Mouse (Mus musculus): ENCODE data around the gene Gpr146.

Gene Gpr146

GRCm38 (mm10) chr5:139429818-139430341 lies 52.4 kb downstream of the Gpr146 start:
- no peak for DNase-seq (ENCODE audit: low spot score)

DNA sequence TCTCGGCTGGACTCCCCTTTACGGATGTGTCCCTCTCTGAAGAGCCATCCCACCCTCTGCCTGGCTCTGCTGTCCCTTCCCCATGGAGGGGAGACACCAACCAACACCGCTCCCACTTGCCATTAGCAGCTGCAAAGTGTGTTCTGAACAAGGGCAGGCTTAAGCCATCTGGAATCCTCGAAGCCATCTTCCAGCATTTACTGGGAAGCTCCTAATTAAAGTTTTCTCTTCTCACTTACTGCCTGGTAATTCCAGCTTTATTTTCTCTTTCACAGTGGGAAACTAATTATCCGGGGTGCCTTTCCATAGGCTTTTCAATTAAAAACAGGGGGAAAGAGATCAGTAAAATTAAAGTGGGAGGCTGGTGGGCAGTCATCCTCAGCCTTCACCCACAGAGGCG lies 54.8 kb downstream of the Gpr146 start:
- no peak for DNase-seq (ENCODE audit: low spot score)

DNA sequence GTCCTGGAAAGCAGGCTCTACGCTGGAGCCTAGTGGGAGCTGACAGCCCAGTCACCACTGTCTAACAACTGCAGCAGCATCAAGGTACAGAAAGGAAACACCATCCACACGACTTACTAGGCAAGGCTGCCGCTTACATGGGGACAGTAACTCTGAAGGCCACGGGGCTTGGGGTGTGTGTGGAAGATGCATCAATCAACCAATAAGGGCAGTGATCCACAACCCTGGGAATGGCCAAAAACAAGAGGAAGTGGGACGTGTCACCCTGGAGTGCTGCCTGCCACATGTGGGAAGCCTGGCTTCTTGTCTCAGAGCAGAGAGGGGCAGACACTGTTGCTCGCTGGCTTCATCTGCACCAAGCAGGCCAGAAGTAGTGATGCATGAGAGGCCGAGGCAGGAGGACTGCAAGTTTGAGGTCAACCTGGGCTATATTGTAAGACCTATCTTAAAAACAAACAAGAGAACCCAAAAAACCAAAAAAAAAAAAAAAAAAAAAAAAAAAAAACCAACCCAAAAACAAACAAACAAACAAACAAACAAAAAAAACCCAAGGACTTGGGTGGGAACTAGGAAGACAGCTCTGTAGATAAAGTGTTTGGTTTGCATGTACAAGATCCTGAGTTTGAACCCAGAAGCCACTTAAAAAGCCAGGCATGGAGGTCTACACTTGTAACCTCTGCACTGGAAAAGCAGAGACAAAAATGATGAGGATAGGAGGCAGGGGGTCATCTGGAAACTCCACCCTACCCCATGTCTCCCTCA lies 55.4 kb downstream of the Gpr146 start:
- no peak for DNase-seq (ENCODE audit: low spot score)

DNA sequence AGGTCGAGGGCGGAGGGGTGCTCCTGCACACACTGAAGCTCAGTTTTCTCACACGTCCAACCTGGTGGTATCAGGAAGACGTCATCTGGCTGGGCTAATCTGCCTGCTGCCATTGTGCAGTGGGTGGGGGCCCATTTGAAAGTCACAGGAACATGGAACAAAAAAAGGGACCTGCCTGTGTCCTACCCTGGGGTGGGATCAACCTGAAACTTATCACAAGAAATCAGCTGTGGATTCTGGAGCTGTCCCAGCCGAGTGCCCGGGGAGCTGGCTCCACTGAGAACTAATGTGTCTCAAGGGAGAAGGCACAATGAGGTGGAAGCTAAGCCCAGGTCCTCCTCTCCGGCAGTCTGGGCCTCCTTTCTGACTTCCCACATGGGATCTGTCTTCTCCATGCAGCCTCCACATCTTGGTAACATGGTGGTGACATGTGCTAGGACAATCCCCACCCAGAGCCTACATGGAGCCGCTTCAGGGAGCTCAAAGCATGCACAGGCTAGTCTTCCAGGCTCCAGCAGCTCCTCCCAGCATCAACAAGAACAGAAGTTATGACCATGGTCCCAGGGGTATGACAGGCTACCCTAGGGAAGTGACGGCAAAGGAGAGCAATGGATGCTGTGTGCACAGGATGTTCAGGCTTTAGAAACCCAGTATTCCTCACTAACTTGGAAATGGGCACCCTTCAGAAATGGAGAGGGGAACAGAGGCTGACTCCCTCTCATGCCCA lies 56.5 kb downstream of the Gpr146 start:
- DNase-seq (ENCODE audit: low spot score): no peak

DNA sequence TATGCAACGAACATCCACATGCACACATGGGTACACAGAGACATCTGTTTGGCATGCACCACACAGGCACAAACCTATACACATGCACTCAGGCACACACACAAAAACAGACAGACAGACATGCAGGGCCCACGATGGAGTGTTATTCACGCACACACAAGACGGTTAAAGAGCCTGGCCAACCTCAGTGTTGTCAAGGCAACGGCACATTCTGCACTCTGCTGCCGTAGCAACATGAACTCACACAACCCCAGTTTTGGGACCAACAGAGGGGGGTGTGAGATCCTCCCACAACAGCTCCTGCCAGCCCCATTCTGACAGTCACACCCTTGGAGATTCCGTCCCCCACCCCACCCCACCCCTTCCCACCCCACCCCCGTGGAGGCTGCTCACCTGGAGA lies 57.4 kb downstream of the Gpr146 start:
- no peak for DNase-seq (ENCODE audit: low spot score)

DNA sequence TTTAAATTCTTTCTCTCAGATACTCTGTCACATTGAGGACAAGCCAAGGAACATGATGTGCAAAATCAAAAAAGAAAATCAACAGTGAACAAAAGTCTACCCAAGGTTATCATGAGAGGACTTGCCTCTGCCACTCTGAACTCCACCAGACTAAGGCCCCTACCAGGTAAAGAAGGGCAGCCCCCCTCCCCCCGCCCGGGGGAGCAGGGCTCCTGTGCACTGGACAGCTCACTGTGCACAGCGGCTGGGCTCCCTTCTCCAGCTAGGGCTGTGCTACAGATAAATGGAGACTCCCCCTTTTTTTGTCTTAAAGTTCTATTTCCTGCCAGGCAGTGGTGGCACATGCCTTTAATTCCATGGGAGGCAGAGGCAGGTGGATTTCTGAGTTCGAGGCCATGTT lies 60.3 kb downstream of the Gpr146 start:
- no peak for DNase-seq (ENCODE audit: low spot score)

DNA sequence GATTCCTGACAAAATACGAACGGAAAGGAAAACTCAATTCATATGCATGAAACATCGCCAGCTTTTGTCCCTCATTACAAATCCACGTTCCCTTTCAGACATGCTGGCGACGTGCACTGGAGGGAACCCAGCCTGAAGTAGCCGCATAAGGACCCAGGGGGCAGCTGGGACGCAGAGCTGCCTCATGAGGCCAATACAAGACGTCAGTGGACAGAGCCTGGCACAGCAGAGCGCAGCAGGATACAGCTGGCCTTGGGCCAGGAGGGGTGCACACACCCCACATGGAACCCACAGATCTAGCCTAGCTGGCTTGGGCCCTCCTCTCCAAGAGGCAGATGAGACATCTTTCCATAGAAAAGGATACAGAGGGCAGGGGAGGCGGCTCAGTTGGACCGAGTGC lies 60.9 kb downstream of the Gpr146 start:
- DNase-seq (ENCODE audit: low spot score): no peak

DNA sequence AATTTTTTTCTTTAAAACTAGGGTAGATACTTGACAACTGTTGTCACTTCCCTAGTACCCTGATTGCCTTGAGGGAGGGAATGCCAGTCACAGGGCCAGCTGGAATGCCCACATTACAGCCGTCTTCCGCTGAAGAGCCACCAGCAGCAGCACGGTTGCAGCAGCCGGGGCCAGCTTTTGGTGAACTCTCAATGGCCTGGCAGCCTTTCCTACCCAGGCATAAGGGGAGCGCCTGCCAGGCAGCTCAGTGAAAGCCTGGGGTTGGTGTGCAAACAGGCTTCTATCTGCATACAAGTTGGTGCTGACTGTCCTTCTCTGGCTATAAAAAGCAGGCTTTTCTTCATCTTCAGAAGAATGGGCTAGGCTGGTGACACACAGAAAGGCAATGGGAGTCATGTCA lies 63.0 kb downstream of the Gpr146 start:
- no peak for DNase-seq (ENCODE audit: low spot score)

DNA sequence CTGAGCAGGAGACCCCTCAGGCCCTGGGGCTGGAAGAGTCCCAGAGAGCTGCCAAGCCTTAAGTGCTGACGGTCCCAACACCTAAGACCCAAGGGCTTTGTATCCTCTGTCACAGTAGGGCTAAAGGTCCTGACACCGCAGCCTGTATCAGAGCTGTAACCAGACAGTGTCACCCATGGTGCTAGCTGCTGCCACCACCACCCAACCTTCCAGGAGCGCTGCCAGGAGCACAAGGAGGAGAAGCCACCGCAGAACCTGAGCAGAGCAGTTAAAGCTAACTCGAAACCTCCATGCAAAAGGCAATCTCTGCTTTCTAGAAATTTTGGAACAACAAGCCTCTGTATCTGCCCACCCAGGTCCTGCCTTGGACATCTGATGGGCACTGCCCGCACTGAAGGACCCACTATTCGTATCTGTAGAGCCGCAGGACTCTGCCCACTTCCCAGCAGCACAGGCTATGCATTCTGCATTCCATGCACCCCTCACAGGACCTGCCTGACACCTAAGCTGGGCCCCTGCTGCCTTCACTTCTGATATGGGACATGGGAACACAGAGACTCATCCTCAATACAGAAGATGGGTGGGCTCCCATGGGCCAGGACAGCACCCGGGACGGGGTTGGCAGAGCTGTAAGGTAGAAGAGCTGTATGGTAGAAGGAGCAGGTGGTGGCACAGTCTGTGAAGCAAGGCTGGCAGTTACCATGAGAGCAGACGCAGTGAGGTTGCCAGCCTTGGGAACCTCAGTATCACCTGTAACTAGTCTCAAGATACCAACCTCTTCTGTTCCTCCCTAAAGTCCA lies 63.6 kb downstream of the Gpr146 start:
- no peak for DNase-seq (ENCODE audit: low spot score)

DNA sequence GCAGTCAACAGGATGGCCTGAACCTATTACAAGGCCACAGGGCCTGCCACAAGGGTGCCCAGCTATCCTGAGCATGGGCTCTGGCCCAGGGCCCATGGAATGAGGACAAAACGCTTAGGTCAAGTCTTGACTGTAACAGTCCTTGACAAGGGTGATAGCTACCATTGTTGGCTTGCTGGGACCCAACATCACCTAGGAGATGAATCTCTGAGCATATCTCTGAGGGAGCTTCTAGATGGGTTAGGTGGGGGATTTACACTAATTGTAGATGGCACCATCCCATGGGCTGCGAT lies 64.2 kb downstream of the Gpr146 start:
- DNase-seq (ENCODE audit: low spot score): no peak

DNA sequence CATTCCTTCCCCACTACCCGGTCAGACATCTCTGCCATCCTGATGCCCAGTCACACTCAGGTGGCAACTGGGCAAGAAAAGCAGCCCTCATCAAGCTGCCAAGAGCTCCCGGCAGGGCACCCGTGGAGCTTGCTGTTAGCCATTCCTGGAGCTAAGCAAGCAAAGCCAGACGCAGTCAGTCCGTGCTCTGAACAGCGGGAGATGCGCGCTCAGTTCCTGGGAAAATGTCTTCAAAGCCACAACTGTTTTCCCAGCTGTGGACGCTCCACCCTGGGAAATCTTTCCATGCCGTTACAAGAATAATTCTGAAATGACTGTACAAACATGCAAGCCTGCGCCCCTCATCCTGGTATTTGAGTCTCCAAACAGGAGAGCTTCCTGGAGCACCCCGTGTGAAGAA lies 64.9 kb downstream of the Gpr146 start:
- no peak for DNase-seq (ENCODE audit: low spot score)

GRCm38 (mm10) chr5:139442962-139443361 lies 65.5 kb downstream of the Gpr146 start:
- no peak for DNase-seq (ENCODE audit: low spot score)

GRCm38 (mm10) chr5:139445258-139445657 lies 67.8 kb downstream of the Gpr146 start:
- DNase-seq (ENCODE audit: low spot score): no peak
